Mouse (Mus musculus) intestine, embryonic 16.5 days (tissue): ENCODE data around the gene Rex2. TPM values are rescaled to one million over a fixed set of nuclear protein-coding genes. Genes with fewer than 3 reads are reported as not detected.
"Not testable (repeated sequence)": the region's sequence is repeated elsewhere in the genome, so short reads cannot be mapped to it uniquely, and the experiment has no call there.

ENCODE experiments used
- ATAC-seq: fragments of 200-750 bp; cut with Nextera tagmentation; 2 replicates; pipeline ENCODE4 v1.8.0; 2017; ENCODE audit warnings: moderate TSS enrichment, moderate library complexity
- H3K27ac ChIP-seq: fragments of 300-500 bp; sonication (generic); 2 replicates; pipeline ENCODE4 v1.5.1; 2014; ENCODE audit warnings: mild to moderate bottlenecking, low read length
- H3K27me3 ChIP-seq: fragments of 300-500 bp; sonication (generic); replicated peaks from 2 replicates; pipeline ENCODE4 v1.6.1; 2014; ENCODE audit warnings: low read length, control low read depth, mixed read lengths; ENCODE audit not compliant: control insufficient read depth, insufficient read depth
- H3K36me3 ChIP-seq: fragments of 300-500 bp; sonication (generic); 2 replicates; pipeline ENCODE4 v1.6.1; 2014; ENCODE audit warnings: low read length, control low read depth; ENCODE audit not compliant: control insufficient read depth, insufficient read depth
- H3K4me1 ChIP-seq: fragments of 300-500 bp; sonication (generic); 2 replicates; pipeline ENCODE4 v1.6.1; 2014; ENCODE audit warnings: low read length, control low read depth, mixed read lengths; ENCODE audit not compliant: control insufficient read depth, insufficient read depth
- H3K4me2 ChIP-seq: fragments of 300-500 bp; sonication (generic); 2 replicates; pipeline ENCODE4 v1.6.1; 2014; ENCODE audit warnings: low read depth, low read length, control low read depth
- H3K4me3 ChIP-seq: fragments of 300-500 bp; sonication (generic); 2 replicates; pipeline ENCODE4 v1.5.1; 2014; ENCODE audit warnings: mild to moderate bottlenecking, low read length
- H3K9ac ChIP-seq: fragments of 300-500 bp; sonication (generic); 2 replicates; pipeline ENCODE4 v1.6.1; 2014; ENCODE audit warnings: low read depth, low read length
- H3K9me3 ChIP-seq: fragments of 300-500 bp; sonication (generic); 2 replicates; pipeline ENCODE4 v1.6.1; 2016; ENCODE audit warnings: low read length, control low read depth; ENCODE audit not compliant: control insufficient read depth
- WGBS: fragments of 180-500 bp; shearing (Covaris S2); extraction: QIAGEN DNeasy Blood & Tissue Kit; methylation state at CpG from one replicate; pipeline ENCODE4 v1.1.7; 2014; 5-methylcytosine and 5-hydroxymethylcytosine counted together
- polyA plus RNA-seq: library from polyadenylated mRNA; unstranded; fragments of >200 nt; fragmentation: Nextera tagmentation; extraction: Ambion mirVana; gene quantifications from 2 replicates; pipeline ENCODE4 v1.2.1, GENCODE M21; 2015

The Rex2 gene
- polyA plus RNA-seq, 1 experiment from 2014 or later, result not detected

- ATAC-seq, result peak; percentile 84
- Histone ChIP-seq H3K4me2 (peak overlapping the region; percentile 78), H3K4me3 (peak overlapping the region; percentile 48), H3K9ac (0 out of 2 replicates have a peak overlapping the region, but pooled peaks have one; percentile 37)
- not testable (repeated sequence) for H3K27ac ChIP-seq, H3K9me3 ChIP-seq, H3K4me1 ChIP-seq, H3K36me3 ChIP-seq, H3K27me3 ChIP-seq
- WGBS, result 1% methylated on average over 78 of the region's 109 CpGs
Observed at GRCm38 (mm10) chr4:147101666-147102626, 80.3 kb downstream of the Rex2 start.

- 49% methylated on average over 4 of the region's 4 CpGs for WGBS
- not testable (repeated sequence) for H3K4me3 ChIP-seq, H3K36me3 ChIP-seq, H3K9ac ChIP-seq, H3K4me1 ChIP-seq, H3K4me2 ChIP-seq, ATAC-seq, H3K9me3 ChIP-seq, H3K27ac ChIP-seq, H3K27me3 ChIP-seq
Observed at GRCm38 (mm10) chr4:147103814-147104213, 82.2 kb downstream of the Rex2 start.

Other genes starting within 250 kb of the Rex2 start
- gene Gm21411, start 112.3 kb upstream of the Rex2 start, polyA plus RNA-seq, result not detected in 2 replicates
- 0.06 TPM in 1 of 2 replicates, not detected in the other for gene Zfp989, start 49.9 kb upstream of the Rex2 start, polyA plus RNA-seq
- 7.7 and 8.4 TPM in 2 replicates for gene Zfp991, start 110.2 kb downstream of the Rex2 start, polyA plus RNA-seq